Mouse (Mus musculus) heart, postnatal 0 days (tissue): ENCODE data around the gene Tha1.

ENCODE experiments used
- CTCF ChIP-seq: IDR thresholded peaks from 2 replicates; pipeline ENCODE4 v1.5.1; 2016; ENCODE audit warnings: antibody characterized with exemption, control low read depth, low read depth
- EP300 ChIP-seq: IDR thresholded peaks from 2 replicates; pipeline ENCODE4 v1.6.1; 2016; ENCODE audit warnings: antibody characterized with exemption, low read depth

DNA sequence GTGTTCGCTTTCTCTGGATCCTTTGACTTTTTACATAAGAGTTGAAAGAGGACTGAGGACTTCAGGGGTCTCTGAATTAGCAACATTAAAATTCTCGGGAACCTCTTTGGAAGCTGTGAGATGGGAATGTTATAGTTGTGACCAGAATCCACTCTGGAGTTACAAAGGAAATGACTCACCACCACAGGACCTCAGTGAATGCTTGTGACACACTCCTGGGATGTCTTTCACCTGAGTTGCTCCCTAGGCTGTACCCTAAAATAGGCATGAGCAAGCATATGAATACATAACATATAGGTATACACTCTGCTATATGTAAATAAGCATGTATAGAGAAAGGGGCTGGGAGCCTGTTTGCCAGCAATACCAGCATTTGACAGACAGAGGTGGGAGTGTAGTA lies 29.8 kb downstream of the Tha1 start:
- no peak for TF ChIP-seq CTCF
- no peak for TF ChIP-seq EP300
